In the genomic region with DNA sequence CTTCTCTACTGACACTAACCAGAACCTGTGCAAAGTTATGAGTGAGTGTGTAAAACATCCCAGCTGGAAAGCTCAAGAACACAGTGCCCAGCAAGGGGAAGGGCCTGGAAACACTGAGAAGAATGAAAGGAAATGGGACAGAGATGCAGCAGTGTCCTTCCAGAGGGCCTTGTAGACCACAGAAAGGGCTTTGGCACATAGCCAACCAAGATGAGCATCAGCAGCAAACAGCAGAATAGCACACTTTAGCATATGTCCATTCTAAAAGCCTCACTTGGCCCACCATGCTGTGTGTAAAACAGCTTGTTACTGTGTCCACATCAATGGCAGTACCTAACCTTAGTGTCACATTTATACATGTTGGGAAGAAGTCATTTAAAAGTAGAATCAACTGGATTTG, we compare ENCODE assay signal across 25 mouse cellular contexts.
DNase-seq lines count a peak whose midpoint lies in the region; ATAC-seq and TF ChIP-seq lines count a peak whose summit lies in the region.
"Had no signal": no experiment of that assay in that cellular context is flagged by ENCODE, and none has a peak within 500 bp of the region (broad histone marks: within the 10 kb centered on the region; RNA-seq: fewer than 3 reads in every experiment).

No protein-coding gene starts in this region.

- ATAC-seq in midbrain, postnatal 0 days (ENCODE audit: low FRiP score) = no peak
- no peak for ATAC-seq in midbrain, embryonic 11.5 days (ENCODE audit: low FRiP score)
- ATAC-seq: intestine, postnatal 0 days had no signal

- DNase-seq in cerebellum, postnatal 14 days = peak; percentile 27 to 38
- DNase-seq in cerebellum, adult 9-10 months = no peak
- DNase-seq in left cerebral cortex, postnatal 4 days = peak; percentile 11
- no peak for DNase-seq in left cerebral cortex, postnatal 14 days (ENCODE audit: low spot score in 2 of 2)
- DNase-seq in midbrain, postnatal 0 days (ENCODE audit: low spot score) = peak; percentile 15
- no peak for DNase-seq in midbrain, embryonic 11.5 days (ENCODE audit: low spot score, missing footprints)
- no peak for DNase-seq in urinary bladder, postnatal 14 days (ENCODE audit: low spot score)
- DNase-seq: adrenal gland, postnatal 36 days; gastrocnemius, postnatal 14 days; kidney, adult 9 months; kidney, postnatal 10 days; layer of hippocampus, postnatal 36 days; liver; right cerebral cortex, adult 18-20 months; spleen, adult 18-20 months; thymus, adult 18-20 months; thymus, postnatal 25 days had no signal

- H3K4me1 ChIP-seq in midbrain, postnatal 0 days (ENCODE audit: insufficient read depth, low read length) = no peaks in the 10 kb centered on the region
- H3K4me1 ChIP-seq in midbrain, embryonic 11.5 days (ENCODE audit: control insufficient read depth, insufficient read depth, low read length) = no peaks in the 10 kb centered on the region
- H3K4me1 ChIP-seq: embryonic facial prominence, embryonic 13.5 days; hindbrain, embryonic 13.5 days; lung, embryonic 15.5 days; neural tube, embryonic 13.5 days had no signal

- no peaks in the 10 kb centered on the region for H3K9me3 ChIP-seq in midbrain, postnatal 0 days (ENCODE audit: low read length)
- no peaks in the 10 kb centered on the region for H3K9me3 ChIP-seq in midbrain, embryonic 11.5 days (ENCODE audit: control insufficient read depth, low read length)
- H3K9me3 ChIP-seq: embryonic facial prominence, embryonic 13.5 days; forebrain, embryonic 10.5 days; heart, embryonic 15.5 days; hindbrain, embryonic 13.5 days; lung, embryonic 15.5 days; neural tube, embryonic 13.5 days had no signal

- TF ChIP-seq CTCF in midbrain, postnatal 0 days (IDR thresholded peaks at IDR 0.05) = no peak

- no peak overlapping the region for H3K27ac ChIP-seq in midbrain, postnatal 0 days (ENCODE audit: low read depth, low read length)
- H3K27ac ChIP-seq in midbrain, embryonic 11.5 days (ENCODE audit: low read depth, low read length) = no peak overlapping the region
- H3K27ac ChIP-seq: embryonic facial prominence, embryonic 13.5 days; forebrain, embryonic 10.5 days; heart, embryonic 15.5 days; hindbrain, embryonic 13.5 days; liver, embryonic 14.5 days; lung, embryonic 15.5 days; neural tube, embryonic 13.5 days had no signal

- H3K9ac ChIP-seq in midbrain, postnatal 0 days (replicated peaks; ENCODE audit: low read length, poor library complexity, severe bottlenecking) = no peak overlapping the region
- H3K9ac ChIP-seq in midbrain, embryonic 11.5 days (ENCODE audit: low read length) = no peak overlapping the region
- H3K9ac ChIP-seq: embryonic facial prominence, embryonic 13.5 days; heart, embryonic 15.5 days; hindbrain, embryonic 13.5 days; liver, embryonic 14.5 days; lung, embryonic 15.5 days; neural tube, embryonic 13.5 days had no signal

- H3K4me3 ChIP-seq in midbrain, postnatal 0 days (ENCODE audit: low read depth, low read length) = no peak overlapping the region
- H3K4me3 ChIP-seq in midbrain, embryonic 11.5 days (ENCODE audit: low read depth, low read length) = no peak overlapping the region
- H3K4me3 ChIP-seq: embryonic facial prominence, embryonic 13.5 days; forebrain, embryonic 10.5 days; heart, embryonic 15.5 days; hindbrain, embryonic 13.5 days; lung, embryonic 15.5 days; neural tube, embryonic 13.5 days had no signal

- H3K36me3 ChIP-seq in midbrain, postnatal 0 days (ENCODE audit: insufficient read depth, low read length) = no peaks in the 10 kb centered on the region
- no peaks in the 10 kb centered on the region for H3K36me3 ChIP-seq in midbrain, embryonic 11.5 days (ENCODE audit: control insufficient read depth, insufficient read depth, low read length)
- H3K36me3 ChIP-seq: embryonic facial prominence, embryonic 13.5 days; forebrain, embryonic 10.5 days; heart, embryonic 15.5 days; hindbrain, embryonic 13.5 days; lung, embryonic 15.5 days; neural tube, embryonic 13.5 days had no signal

- H3K4me2 ChIP-seq in midbrain, postnatal 0 days (ENCODE audit: low read depth, low read length, poor library complexity, severe bottlenecking) = no peak overlapping the region
- no peak overlapping the region for H3K4me2 ChIP-seq in midbrain, embryonic 11.5 days
- H3K4me2 ChIP-seq: embryonic facial prominence, embryonic 13.5 days; heart, embryonic 15.5 days; hindbrain, embryonic 13.5 days; lung, embryonic 15.5 days; neural tube, embryonic 13.5 days had no signal

- intact Hi-C loops in left cerebral cortex, postnatal 4 days (cut with DNase I) = no loop called here
- intact Hi-C loops in left cerebral cortex, postnatal 14 days (cut with DNase I) = no loop called here

- no peaks in the 10 kb centered on the region for H3K27me3 ChIP-seq in midbrain, postnatal 0 days (ENCODE audit: insufficient read depth, low read length)
- no peaks in the 10 kb centered on the region for H3K27me3 ChIP-seq in midbrain, embryonic 11.5 days (ENCODE audit: control insufficient read depth, insufficient read depth, low read length)
- H3K27me3 ChIP-seq: embryonic facial prominence, embryonic 13.5 days; heart, embryonic 15.5 days; hindbrain, embryonic 13.5 days; lung, embryonic 15.5 days; neural tube, embryonic 13.5 days had no signal

Comparison
In these comparisons a context has a peak if more than half of its experiments do, and no peak if none do; other contexts are left out.
1. DNase-seq: peak in cerebellum, postnatal 14 days (2 of 2), left cerebral cortex, postnatal 4 days (single experiment) and midbrain, postnatal 0 days (single experiment); none in cerebellum, adult 9-10 months (single experiment), left cerebral cortex, postnatal 14 days (0 of 2), midbrain, embryonic 11.5 days (single experiment) and urinary bladder, postnatal 14 days (single experiment).